Mouse (Mus musculus) c-Kit-positive CD71-negative TER-119-negative erythroid progenitor cells, embryonic 14.5 days (primary cell): ENCODE measurements around the gene Pdzd7.
A peak's percentile ranks its signal among the peaks of the same experiment; 100 is the strongest.

Source experiments
- DNase-seq: peaks from one replicate; pipeline ENCODE4 v3.0.0-alpha.2; 2013; ENCODE audit warnings: low read depth

Gene Pdzd7

DNA sequence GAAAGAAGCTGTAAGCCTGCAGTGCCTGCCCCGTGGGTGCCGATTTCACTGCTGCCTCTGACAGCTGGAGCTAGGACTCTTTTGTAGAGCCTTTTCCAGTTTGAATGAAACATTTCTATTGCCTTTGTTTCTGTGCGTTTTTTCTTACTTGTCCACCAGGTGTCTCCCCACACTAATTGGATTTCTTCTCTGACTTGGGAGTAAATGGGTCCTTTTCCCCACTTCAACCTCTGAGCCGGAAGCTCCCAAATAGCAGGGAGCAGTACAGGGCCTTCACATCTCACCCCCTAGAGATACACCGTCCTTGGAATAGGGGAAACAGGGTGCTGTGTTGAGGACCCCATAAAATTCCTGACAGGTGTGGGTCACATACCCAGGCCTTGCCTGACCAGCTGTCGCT is 32.9 kb downstream of the Pdzd7 start:
- DNase-seq, result no peak

DNA sequence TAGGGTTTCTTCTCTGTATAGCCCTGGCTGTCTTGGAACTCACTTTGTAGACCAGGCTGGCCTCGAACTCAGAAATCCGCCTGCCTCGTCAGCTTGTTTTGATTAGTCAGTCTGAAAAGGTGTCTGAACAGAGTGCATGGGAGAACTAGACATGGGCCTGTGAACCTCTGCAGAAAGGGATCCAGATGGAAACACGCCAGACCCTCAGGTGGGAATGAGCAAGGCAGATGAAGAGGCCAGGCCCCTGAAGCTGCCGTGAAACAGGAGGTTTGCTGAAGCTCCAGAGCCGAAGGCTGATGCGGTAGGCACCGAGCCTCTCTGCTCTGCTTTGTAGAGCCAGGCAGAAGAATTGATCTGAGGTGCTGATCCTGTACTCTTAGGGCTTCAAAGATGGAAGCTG is 33.3 kb downstream of the Pdzd7 start:
- DNase-seq, result no peak

DNA sequence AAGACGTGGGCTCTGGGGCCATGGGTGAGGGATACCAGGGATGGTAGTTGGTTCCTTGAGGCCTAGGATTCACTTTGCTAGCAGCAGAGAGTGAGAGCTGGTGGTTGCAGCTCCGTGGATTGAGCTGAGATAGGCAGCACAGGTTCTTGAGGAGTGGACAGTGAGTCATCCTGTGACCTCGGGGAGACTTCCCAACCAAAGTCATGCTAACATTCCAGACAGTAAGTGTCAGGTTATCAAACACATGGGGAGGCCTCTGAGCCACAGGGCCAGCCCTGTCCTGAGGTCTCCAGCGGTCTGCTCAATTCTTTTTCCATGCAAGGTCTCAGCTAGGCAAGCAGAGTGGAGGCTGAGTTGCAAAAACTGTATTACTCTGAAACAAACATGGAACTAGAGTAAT is 34.9 kb downstream of the Pdzd7 start:
- DNase-seq, result no peak

DNA sequence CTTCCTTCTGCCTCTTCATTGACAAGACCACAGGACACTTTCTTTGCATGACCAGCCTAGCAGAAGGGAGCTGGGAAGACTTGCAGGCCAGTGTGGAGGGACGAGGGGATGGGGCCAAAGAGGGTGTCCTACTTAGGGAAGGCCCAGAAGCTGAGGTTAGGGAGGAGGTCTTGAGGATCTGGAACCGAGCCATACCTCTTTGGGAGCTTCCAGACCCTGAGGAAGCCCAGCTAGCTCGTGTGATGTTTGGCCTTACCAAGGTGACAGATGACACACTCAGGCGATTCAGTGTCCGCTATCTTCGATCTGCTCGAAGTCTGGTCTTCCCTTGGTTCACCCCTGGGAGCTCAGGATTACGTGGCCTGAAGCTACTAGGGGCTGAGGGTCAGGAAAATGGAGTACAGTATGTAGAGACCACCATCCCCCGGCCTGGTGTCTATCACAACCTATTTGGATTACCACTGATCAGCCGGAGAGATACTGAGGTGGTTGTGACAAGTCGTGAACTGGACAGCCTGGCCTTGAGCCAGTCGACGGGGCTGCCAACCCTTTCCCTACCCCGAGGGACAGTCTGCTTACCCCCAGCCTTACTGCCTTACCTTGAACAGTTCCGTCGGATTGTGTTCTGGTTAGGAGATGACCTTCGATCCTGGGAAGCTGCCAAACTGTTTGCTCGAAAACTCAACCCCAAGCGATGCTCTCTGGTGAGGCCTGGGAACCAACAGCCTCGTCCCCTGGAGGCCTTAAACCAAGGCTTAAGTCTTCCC is 37.9 kb downstream of the Pdzd7 start:
- DNase-seq, result no peak

DNA sequence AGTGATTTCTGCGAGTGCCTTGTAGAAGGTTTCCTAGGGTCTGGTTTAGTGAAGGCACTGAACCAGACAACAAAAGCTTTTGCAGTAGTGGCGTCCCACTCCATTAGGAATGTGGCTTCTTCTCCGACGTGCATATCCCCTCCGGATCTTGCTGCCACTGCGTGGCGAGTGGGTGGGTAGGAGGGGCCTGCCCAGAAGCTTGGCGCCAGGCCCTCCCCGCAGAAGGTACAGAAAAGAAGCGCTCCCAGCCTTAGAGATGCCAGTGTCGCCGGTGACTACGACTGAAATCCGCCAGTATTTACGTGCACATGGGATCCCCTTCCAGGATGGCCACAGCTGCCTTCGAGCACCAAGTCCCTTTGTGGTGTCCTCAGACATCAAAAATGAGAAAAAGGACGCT is 38.5 kb downstream of the Pdzd7 start:
- DNase-seq, result no peak

DNA sequence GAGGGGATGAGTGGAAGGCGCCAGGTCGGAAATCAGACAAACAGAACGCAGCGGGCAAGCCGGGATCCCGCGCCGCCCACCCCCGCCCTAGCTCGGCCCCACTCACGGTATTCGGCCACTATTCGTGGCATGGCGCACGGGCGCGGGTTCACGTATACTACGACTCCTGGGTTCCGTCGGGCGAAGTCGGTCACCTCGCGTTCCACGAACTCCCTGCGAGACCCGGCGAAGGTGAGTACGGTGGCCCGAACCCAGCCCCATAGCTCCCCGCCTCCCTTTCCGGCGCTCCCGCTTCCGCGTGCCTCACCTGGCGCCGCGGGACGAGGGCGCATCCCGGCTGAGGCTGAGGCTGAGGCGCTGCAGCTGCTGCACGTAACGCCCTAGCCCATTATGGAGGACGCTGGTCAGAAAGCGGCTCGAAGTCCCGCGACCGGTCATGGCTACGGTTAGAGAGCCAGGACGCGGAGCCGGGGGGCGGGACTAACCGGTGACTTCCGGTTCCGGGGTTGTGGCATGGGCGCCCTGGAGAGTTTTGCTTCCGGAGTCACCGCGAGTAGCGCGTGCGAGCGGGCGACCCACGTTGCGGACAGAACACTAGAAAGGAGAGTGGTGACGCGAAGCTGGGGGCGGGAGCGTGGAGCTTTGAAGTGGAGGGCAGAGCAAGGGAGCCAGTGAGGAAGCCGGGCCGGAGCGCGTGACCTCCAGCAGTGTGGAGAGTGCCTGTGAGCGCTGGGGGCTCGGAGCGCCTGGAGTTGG is 39.4 kb downstream of the Pdzd7 start, which contains the start of gene Mrpl43:
Gene Mrpl43 (minus strand): TSS at position 486 of the 756 bp plus-strand sequence.
- peak; percentile 92 for DNase-seq

DNA sequence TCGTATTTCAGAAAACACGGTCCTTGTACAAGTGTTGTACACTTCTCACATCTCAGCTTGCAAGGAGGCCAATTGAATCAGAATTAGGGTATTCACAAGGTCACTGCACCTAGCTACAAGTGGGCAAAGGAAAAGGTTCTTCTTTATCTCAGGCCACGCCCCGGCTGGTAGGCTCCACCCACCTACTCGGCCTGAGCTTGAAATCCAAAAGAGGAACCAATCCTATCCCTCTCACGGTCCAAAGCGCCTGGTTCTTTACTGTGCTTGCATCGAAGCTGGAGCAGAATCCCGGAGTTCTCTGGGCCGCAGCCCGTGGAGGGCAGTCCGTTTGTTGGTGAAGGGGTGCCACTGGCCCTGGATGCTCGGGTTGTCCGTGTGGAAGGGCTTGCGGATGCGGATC is 40.1 kb downstream of the Pdzd7 start, which contains the start of gene Twnk:
Gene Twnk (plus strand): TSS at position 220 of the 400 bp plus-strand sequence.
- peak; percentile 82 for DNase-seq

DNA sequence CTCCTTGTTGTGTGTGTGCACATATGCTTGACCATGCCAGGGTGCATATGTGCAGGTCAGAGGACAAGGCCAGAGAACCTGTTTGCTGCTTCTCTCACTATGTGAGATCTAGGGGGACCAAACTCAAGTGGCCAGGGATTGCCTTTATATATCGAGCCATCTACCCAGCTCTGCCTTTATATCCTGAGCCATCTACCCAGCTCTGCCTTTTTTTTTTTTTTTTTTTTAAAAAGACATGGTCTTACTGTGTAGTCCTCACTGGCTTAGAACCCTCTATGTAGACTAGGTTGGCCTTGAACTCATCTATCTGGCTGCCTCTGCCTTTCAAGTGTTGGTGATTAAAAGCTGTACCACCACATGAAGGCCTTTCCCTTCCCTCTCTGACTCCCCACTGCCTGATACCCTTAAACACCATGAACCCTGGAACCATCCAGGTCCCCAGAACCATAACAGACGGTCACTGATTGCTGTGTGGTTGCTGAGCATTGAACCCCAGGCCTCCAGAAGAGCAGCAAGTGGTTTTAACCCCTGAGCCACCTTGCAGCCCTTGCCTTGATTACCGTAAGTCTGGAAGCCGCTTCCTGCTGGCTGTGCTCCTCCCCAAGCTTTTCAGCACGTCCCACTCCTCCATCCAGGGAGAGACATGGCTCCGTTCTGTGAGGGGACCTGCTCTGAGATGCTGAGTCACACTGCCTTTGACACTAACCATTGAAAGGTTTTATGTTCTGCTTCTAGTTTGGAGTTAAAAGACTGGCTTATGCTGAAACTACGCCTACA is 41.6 kb downstream of the Pdzd7 start:
- DNase-seq, result no peak

DNA sequence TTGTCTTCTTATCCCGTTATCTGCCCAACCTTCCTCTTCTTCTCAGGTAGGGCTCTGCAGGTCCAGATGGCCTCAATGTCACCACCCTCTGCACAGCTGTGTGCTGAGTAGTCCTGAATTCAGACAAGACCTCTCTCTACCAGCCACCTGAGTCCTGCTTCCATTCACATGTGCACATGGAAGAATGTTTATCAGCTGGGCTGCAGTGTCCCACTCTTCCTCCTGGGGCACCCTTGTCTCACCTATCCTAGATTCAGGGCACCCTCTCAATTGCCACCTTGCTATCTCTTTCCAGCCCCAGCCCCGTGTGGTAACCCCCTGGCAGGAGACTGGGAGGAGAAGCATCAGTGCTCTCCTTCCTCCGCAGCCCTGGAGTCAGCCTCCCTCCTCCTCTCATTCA is 43.2 kb downstream of the Pdzd7 start:
- no peak for DNase-seq

DNA sequence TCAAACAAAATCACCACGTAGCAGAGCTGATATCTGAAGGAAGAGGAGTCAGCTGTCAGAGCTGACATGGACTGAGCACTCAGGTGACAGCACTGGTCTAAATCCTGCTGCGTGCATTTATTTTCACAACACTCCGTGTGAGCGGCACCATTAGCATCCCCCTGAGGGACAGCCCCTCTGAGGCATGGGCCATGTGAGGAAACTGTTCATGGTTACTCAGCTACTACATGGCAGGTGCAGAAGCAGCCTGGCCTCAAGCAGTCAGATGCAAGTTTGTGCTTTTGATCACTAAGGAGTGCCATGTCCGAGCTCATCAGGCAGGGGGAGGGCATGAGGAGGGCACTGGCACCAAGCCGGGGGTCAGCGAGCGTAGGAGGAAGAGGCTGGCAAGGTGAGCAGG is 45.9 kb downstream of the Pdzd7 start:
- no peak for DNase-seq

DNA sequence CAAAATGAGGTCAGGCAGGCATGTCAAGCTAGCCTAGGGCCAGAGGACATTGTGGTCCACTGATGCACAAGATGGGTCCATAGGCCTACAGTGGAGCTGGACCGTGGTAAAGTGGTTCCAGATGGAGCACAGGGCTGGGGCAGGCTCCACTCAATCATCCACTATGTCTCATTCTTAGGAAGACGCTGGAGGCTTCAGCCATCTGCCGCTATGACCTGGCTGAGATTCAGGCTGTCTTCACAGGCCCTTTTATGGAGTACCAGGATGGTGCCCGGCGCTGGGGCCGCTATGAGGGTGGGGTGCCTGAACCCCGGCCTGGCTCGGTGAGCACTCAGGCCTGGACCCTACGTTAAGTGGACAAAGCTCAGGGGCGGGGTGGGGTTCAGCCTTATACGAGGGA is 47.7 kb downstream of the Pdzd7 start:
- DNase-seq, result no peak

DNA sequence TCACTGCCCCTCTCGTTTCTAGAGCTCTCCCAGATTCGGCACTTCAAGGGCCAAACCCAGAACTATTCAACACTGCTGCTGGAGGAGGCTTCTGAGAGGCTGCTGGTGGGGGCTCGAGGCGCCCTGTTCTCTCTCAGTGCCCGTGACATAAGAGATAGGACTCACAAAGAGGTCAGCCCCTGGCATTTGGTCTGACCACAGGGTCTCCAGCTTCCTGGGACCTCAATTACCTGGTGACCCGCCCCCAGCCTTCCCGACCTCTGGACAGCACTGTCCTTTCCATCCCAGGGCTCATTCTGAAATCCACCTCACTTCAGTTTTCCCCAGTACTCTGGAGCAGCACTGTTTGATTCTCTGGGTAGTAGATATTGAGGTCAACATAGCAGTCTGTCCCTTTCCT is 52.8 kb downstream of the Pdzd7 start:
- no peak for DNase-seq

DNA sequence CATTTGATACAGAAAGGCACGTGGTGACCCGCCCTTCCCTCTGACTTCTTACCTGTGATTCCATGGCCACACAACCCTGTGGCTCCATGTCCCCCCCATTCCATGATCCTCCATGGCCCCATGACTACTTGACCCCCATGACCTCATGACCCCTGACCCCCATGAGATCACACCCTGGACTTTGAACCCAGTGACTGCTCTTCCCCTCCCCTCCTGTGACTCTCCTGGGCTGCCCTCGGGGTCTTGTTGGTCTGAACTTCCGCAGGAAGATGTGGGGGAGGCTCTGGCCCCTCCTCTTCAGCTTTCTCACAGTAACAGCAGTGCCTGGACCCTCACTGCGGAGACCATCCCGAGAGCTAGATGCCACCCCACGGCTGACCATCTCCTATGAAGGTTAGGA is 53.3 kb downstream of the Pdzd7 start:
- DNase-seq, result no peak

DNA sequence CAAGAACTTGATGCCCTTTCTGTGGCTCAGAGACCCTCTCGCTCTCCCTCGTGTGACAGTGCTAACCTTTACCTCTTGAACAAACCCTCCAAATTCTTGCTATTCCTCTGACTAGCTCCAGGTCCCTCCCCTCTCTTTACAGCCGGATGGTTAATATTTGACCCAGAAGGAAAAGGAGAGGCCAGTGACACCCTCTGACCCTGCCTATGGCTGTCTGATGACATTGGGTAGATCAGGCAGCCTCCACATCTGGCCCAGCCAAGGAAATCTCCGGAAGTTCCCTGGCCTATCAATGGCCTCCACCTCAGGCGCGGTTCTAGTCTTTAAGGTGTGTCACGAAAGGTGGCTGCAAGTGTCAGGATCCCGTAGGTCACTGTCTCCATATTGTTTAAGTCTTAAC is 54.5 kb downstream of the Pdzd7 start:
- no peak for DNase-seq

DNA sequence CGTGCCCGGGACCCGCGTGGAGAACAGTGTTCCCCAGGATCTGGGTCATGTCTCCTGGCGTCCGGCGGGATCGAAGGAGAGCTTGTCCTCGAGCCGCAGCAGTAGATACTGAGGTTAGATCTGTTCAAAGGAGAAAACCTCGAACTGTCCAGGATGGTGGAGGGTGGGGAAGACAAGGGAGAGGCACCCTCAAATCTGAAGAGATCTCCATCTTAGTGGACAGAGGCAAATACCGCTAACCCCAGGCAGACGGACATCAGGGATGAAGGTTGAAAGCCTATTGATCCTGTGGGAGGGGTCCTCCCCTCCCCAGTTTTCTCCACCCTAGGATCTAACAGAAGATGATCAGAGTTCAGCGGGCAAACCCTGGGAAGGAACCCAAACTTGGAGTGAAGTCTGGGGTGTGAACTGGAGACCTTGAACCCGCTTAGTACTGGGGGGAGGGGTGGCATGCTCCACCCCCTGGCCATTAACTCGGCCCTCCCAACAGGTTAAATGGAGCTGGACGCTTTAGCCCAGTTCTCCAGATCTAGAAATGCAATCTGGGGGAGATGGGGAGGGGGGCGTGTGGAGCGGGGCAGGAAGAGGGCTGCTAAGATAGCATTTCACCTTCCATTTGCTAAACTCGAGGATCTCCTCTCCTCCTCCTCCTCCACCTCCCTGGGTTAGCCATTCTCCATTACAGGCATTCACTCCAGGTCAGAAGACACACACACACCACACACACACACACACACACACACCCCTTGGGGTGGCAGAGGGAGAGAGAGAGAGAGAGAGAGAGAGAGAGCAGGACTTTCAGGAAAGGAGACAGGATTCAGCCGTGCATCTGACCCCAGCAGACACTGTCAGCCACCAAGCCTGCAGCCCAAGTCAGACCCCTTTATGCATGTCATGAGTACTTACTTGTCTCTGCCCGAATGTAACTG is 55.7 kb downstream of the Pdzd7 start:
- DNase-seq, result no peak

DNA sequence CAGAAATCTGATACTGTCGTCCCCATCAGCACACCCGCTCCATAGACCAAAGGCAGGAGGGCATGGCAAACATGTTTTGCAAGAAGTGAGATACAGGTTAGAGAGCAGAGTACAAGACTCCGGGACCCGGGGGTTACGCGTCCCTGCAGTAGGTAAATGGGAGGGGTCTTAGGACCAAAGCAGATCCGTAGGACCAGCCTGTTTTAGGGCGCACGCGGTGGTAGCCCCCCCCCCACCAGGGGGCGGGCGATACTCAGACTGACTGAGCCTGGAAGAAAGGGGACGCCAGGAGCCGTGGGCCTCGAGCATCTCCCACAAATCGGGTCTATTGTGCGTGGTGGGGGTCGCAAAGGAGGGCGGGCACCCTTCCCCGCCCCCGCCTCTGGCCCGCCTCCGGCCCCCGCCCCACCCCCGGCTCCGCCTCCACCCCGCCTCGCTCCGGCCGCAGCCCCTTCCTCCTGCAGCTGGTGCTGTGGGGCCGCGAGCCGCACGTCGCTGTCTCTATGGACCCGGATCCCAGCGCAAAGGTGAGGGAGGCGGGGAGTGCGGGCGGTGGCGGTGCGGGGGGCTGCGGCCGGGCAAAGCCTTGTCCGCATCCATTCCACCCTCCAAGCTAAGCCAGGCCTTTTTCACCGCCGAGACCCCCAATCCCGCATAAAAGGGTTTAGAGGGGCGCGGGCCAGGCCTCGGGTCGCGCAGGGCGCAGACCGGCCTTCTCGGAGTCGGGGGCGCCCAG is 56.5 kb downstream of the Pdzd7 start, which contains the start of gene Sema4g:
Gene Sema4g (plus strand): TSS at position 271 of the 736 bp plus-strand sequence.
- DNase-seq, result no peak

DNA sequence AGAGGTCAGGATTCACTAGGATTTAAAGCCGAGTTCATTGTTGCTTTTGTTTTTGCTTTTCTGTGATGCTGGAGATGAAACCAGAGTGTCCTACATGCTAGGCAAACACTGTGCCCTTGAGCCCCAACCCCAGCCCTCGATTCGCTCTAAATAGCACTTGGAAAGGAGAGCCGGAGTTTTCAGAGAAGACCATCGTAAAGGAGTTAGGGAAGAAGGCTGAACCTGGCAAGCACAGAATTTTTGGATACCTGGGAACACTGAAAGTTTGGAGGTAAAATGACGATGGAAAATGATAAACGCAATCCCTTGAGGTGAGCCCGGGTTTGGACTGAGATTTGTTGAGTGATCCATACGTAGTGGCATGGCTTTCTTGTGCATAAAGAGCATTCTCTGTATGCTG is 57.2 kb downstream of the Pdzd7 start:
- DNase-seq, result no peak

DNA sequence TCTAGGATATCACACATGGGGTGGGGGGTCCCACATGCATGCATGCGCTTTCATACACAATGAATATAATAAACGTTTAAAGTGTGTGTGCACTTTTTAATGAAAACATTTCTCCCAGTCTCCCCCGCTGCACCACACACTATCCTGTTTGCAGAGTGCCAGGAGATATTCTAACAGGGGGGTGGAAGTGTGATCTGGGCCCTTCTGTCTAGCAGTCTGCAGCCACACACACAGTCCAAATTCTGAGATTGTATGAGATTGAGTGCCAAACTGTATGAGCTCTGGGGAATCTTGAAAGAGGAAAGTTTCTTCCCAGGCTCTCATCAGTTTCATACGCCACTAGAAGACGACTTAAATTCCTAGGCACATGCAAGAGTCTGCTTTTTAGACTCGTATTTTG is 57.7 kb downstream of the Pdzd7 start:
- no peak for DNase-seq

DNA sequence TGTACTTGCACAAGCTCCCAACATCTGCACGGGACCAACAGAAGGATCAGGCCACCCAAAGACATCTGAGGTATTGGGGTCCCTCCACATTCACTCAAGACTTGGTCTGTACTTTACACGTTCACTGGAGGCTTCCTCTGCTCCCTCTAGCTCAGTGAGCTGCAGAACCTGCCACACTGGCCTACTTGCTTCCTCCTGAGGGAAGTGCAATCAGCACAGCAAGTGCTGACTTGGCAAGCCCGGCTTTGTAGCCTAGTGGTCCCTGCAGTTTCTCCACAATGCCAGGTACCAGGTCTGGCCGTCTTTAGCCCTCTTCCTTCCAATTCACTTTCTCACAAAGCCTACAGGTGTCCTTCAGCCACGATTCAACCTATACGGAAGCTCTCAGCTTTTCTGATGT is 58.5 kb downstream of the Pdzd7 start:
- DNase-seq, result no peak

DNA sequence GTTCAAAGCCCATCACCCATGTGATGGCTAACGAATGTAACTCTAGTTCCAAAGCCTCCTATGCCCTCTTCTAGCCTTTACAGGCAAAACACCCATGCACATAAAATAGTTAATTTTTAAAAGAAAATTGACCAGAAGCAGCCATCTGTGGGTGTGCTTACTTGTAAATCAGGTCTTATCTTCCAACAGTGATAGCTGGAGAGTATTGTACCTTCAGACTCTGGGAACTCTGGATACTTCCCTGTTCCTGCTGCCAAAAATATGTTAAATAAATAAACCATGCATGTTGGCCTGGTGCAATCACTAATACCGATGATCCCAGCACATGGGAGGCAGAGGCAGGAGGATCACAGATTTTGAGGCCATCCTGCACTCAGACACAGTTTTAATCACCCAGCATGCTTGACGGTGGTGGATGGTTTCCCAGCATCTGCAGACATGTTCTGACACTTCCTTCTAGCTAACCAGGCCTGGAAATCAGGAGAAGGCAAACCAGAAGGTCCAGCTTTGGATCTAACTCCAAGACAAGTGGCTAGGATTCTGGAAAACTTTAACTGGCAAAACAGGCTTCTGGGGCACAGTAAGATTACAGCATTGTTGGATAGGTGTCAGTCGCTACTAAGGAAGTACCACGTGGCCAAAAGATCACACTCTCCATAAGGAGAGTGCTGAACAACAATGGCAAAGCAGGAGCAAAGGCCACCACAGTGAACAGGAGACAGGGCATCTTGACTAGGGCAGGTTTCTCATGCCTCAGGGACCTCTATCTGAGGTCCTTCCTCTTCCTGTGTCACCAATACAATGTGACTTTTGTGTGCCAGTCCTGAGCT is 60.1 kb downstream of the Pdzd7 start:
- DNase-seq, result no peak
